Mouse (Mus musculus) cerebellum, adult 8-10 months (tissue): ENCODE results near the gene F8a.
"Not testable (repeated sequence)": the region's sequence is repeated elsewhere in the genome, so short reads cannot be mapped to it uniquely, and the experiment has no call there.

ENCODE experiments used
- DNase-seq: peaks from one replicate; pipeline ENCODE4 v3.0.0; 2022

The F8a gene

GRCm38 (mm10) chrX:73227914-73228605, at the start of gene F8a:
TSS of gene F8a (plus strand) at chrX:73228291.
- peak; percentile 73 for DNase-seq

GRCm38 (mm10) chrX:73191934-73192333, 36.2 kb upstream of the F8a start, which contains the start of gene Xlr3b:
TSS of gene Xlr3b (plus strand) at chrX:73192207.
- DNase-seq, result not testable (repeated sequence)

GRCm38 (mm10) chrX:73213819-73214564, 14.1 kb upstream of the F8a start, which contains the start of gene Xlr4b:
TSS of gene Xlr4b (plus strand) at chrX:73214333.
- DNase-seq, result not testable (repeated sequence)

- DNase-seq, result no peak
These were observed 2.7 kb upstream of the F8a start for GRCm38 (mm10) chrX:73225365-73225764.

GRCm38 (mm10) chrX:73228606-73229214, 619 bp downstream of the F8a start:
- DNase-seq, result peak; percentile 51

GRCm38 (mm10) chrX:73229288-73229687, 1.2 kb downstream of the F8a start:
- DNase-seq, result no peak

GRCm38 (mm10) chrX:73242821-73243325, 14.8 kb downstream of the F8a start, which contains the start of gene Xlr4c:
TSS of gene Xlr4c (minus strand) at chrX:73243130.
- DNase-seq, result not testable (repeated sequence)

- not testable (repeated sequence) for DNase-seq
These were observed 34.3 kb downstream of the F8a start for GRCm38 (mm10) chrX:73262428-73262827.

GRCm38 (mm10) chrX:73265270-73265669, 37.2 kb downstream of the F8a start, which contains the start of gene Xlr3c:
TSS of gene Xlr3c (minus strand) at chrX:73265390.
- not testable (repeated sequence) for DNase-seq
